Mouse (Mus musculus) forebrain, embryonic 12.5 days (tissue): Measurements from ENCODE around the gene Tkfc. TPM values are rescaled to one million over a fixed set of nuclear protein-coding genes. Genes with fewer than 3 reads are reported as not detected.

Experiments used
- ATAC-seq: fragments of 200-750 bp; cut with Nextera tagmentation; 2 replicates; pipeline ENCODE4 v1.8.0; 2017; ENCODE audit warnings: moderate TSS enrichment; ENCODE audit not compliant: low FRiP score
- H3K27ac ChIP-seq: fragments of 300-500 bp; sonication (generic); 2 replicates; pipeline ENCODE4 v1.5.1; 2016; ENCODE audit warnings: mild to moderate bottlenecking
- H3K27me3 ChIP-seq: fragments of 300-500 bp; sonication (generic); 2 replicates; pipeline ENCODE4 v1.6.1; 2016; ENCODE audit warnings: mild to moderate bottlenecking
- H3K36me3 ChIP-seq: fragments of 300-500 bp; sonication (generic); replicated peaks from 2 replicates; pipeline ENCODE4 v1.6.1; 2016; ENCODE audit warnings: mild to moderate bottlenecking
- H3K4me1 ChIP-seq: fragments of 300-500 bp; sonication (generic); 2 replicates; pipeline ENCODE4 v1.6.1; 2016
- H3K4me2 ChIP-seq: fragments of 300-500 bp; sonication (generic); 2 replicates; pipeline ENCODE4 v1.6.1; 2016; ENCODE audit warnings: mild to moderate bottlenecking, moderate library complexity
- H3K4me3 ChIP-seq: fragments of 300-500 bp; sonication (generic); replicated peaks from 2 replicates; pipeline ENCODE4 v1.5.1; 2016; ENCODE audit warnings: mild to moderate bottlenecking
- H3K9ac ChIP-seq: fragments of 300-500 bp; sonication (generic); 2 replicates; pipeline ENCODE4 v1.6.1; 2016; ENCODE audit warnings: mild to moderate bottlenecking
- H3K9me3 ChIP-seq: fragments of 300-500 bp; sonication (generic); 2 replicates; pipeline ENCODE4 v1.6.1; 2016
- WGBS: fragments of 180-500 bp; shearing (Covaris S2); methylation state at CpG from one replicate; pipeline ENCODE4 v1.1.7; 2016; 5-methylcytosine and 5-hydroxymethylcytosine counted together
- polyA plus RNA-seq: library from polyadenylated mRNA; unstranded; fragments of >200 nt; fragmentation: Nextera tagmentation; extraction: Ambion mirVana; gene quantifications from 2 replicates; pipeline ENCODE4 v1.2.1, GENCODE M21; 2016

The Tkfc gene
- polyA plus RNA-seq, 1 experiment from 2014 or later, result 20.5 TPM

- Histone ChIP-seq H3K27me3 (no peaks in the 10 kb centered on the region), H3K4me1 (peaks cover 18% of the 10 kb centered on the region), H3K9me3 (no peaks in the 10 kb centered on the region), H3K4me3 (no peak overlapping the region), H3K4me2 (no peak overlapping the region), H3K27ac (no peak overlapping the region), H3K9ac (no peak overlapping the region), H3K36me3 (peaks cover 5% of the 10 kb centered on the region; the same call in 1 of the 2 replicates)
- no peak for ATAC-seq
- WGBS, result 72% methylated on average over 2 of the region's 2 CpGs
Measured at GRCm38 (mm10) chr19:10557001-10557400, 48.5 kb downstream of the Tkfc start.

GRCm38 (mm10) chr19:10555624-10556510, 49.6 kb downstream of the Tkfc start, which contains the start of gene Tmem216:
TSS of gene Tmem216 (minus strand) at chr19:10556238.
- peak within 1 kb of the TSS; percentile 77 for H3K4me2 ChIP-seq
- peaks cover 13% of the 10 kb centered on the region for H3K36me3 ChIP-seq
- no peaks in the 10 kb centered on the region for H3K27me3 ChIP-seq
- no peaks in the 10 kb centered on the region for H3K9me3 ChIP-seq
- H3K27ac ChIP-seq, result peak within 1 kb of the TSS; percentile 83
- peak; percentile 99 for ATAC-seq
- peak within 1 kb of the TSS; percentile 66 for H3K9ac ChIP-seq
- H3K4me3 ChIP-seq, result peak within 1 kb of the TSS; percentile 65
- peaks cover 18% of the 10 kb centered on the region for H3K4me1 ChIP-seq
- WGBS, result 2% methylated on average over 43 of the region's 43 CpGs

GRCm38 (mm10) chr19:10539454-10539853, 66.0 kb downstream of the Tkfc start:
- H3K36me3 ChIP-seq, result peaks cover 86% of the 10 kb centered on the region

More at GRCm38 (mm10) chr19:10539454-10539853, 66.0 kb downstream of the Tkfc start:
- H3K4me3 ChIP-seq, result no peak overlapping the region
- ATAC-seq, result no peak
- H3K9me3 ChIP-seq, result no peaks in the 10 kb centered on the region
- 97% methylated on average over 5 of the region's 5 CpGs for WGBS
- H3K9ac ChIP-seq, result no peak overlapping the region
- H3K27me3 ChIP-seq, result no peaks in the 10 kb centered on the region
- no peak overlapping the region for H3K27ac ChIP-seq
- no peak overlapping the region for H3K4me2 ChIP-seq
- H3K4me1 ChIP-seq, result no peaks in the 10 kb centered on the region

Other genes with a start within 250 kb of the Tkfc start
- gene Syt7, start 216.6 kb downstream of the Tkfc start, polyA plus RNA-seq, result 2.7 and 5.5 TPM in 2 replicates
- gene Lrrc10b, start 148.2 kb downstream of the Tkfc start, polyA plus RNA-seq, result 0.83 and 1.1 TPM in 2 replicates
- gene Ppp1r32, start 122.7 kb downstream of the Tkfc start, polyA plus RNA-seq, result 0.58 and 0.97 TPM in 2 replicates
- gene Cpsf7, start 80.4 kb downstream of the Tkfc start, polyA plus RNA-seq, result 67.9 and 73.9 TPM in 2 replicates
- 50.2 and 52.8 TPM in 2 replicates for gene Sdhaf2, start 79.5 kb downstream of the Tkfc start, polyA plus RNA-seq
- 52.9 and 54.1 TPM in 2 replicates for gene Tmem216, start 49.4 kb downstream of the Tkfc start, polyA plus RNA-seq
- 17.1 and 18.1 TPM in 2 replicates for gene Cyb561a3, start 28.5 kb downstream of the Tkfc start, polyA plus RNA-seq
- gene Tmem138, start 28.3 kb downstream of the Tkfc start, polyA plus RNA-seq, result 49.0 and 52.8 TPM in 2 replicates
- 389 and 413 TPM in 2 replicates for gene Ddb1, start 327 bp downstream of the Tkfc start, polyA plus RNA-seq
- 0.44 and 0.45 TPM in 2 replicates for gene Vwce, start 28.6 kb upstream of the Tkfc start, polyA plus RNA-seq
- not detected in 2 replicates for gene Pga5, start 72.4 kb upstream of the Tkfc start, polyA plus RNA-seq
- 32.5 and 35.2 TPM in 2 replicates for gene Vps37c, start 83.1 kb upstream of the Tkfc start, polyA plus RNA-seq
- not detected in 2 replicates for gene Cd5, start 133.3 kb upstream of the Tkfc start, polyA plus RNA-seq
- not detected in 2 replicates for gene Cd6, start 224.4 kb upstream of the Tkfc start, polyA plus RNA-seq
- 0.12 and 0.38 TPM in 2 replicates for gene Slc15a3, start 234.1 kb upstream of the Tkfc start, polyA plus RNA-seq